Mouse (Mus musculus) layer of hippocampus, adult 8-10 months (tissue): Measurements from ENCODE around the gene Sez6. TPM values are rescaled to one million over a fixed set of nuclear protein-coding genes. Genes with fewer than 3 reads are reported as not detected.

Experiments
- DNase-seq, 2 experiments: peaks; one replicate each; pipeline ENCODE4 v3.0.0; 2022; ENCODE audit warnings: low spot score in 2 of 2
- total RNA-seq, 4 experiments: library from RNA; stranded (reverse); gene quantifications; 2 replicates each; pipeline ENCODE4 v1.2.4; 2022

Sez6 gene
- total RNA-seq, 4 experiments from 2014 or later = 139 to 164 (median 153) TPM

- DNase-seq = peak in 1 of 2 experiments; percentile 58
Measured at GRCm38 (mm10) chr11:77980281-77981204, 49.9 kb downstream of the Sez6 start.

GRCm38 (mm10) chr11:77981609-77982440, 51.2 kb downstream of the Sez6 start:
- peak; percentile 97 to 99 for DNase-seq

GRCm38 (mm10) chr11:77982441-77982905, 51.9 kb downstream of the Sez6 start, which contains the start of gene Phf12:
TSS of gene Phf12 (plus strand) at chr11:77982754.
- peak; percentile 100 for DNase-seq

- peak in 1 of 2 experiments; percentile 53 for DNase-seq
Measured at GRCm38 (mm10) chr11:77983191-77983936, 52.8 kb downstream of the Sez6 start.

- DNase-seq = peak in 1 of 2 experiments; percentile 45
Measured at GRCm38 (mm10) chr11:77983937-77984835, 53.6 kb downstream of the Sez6 start.

GRCm38 (mm10) chr11:77984836-77985231, 54.2 kb downstream of the Sez6 start:
- DNase-seq = peak in 1 of 2 experiments; percentile 39

GRCm38 (mm10) chr11:77985541-77986065, 55.0 kb downstream of the Sez6 start:
- no peak for DNase-seq

GRCm38 (mm10) chr11:77989071-77989690, 58.6 kb downstream of the Sez6 start:
- no peak for DNase-seq

- no peak for DNase-seq
Measured at GRCm38 (mm10) chr11:77995556-77995955, 65.0 kb downstream of the Sez6 start.

- no peak for DNase-seq
Measured at GRCm38 (mm10) chr11:78006446-78006845, 75.8 kb downstream of the Sez6 start.

GRCm38 (mm10) chr11:78019676-78020075, 89.1 kb downstream of the Sez6 start:
- DNase-seq = peak in 1 of 2 experiments; percentile 79

GRCm38 (mm10) chr11:78023607-78024006, 93.0 kb downstream of the Sez6 start:
- DNase-seq = no peak

Other genes with a start within 250 kb of the Sez6 start
- 10 to 100 TPM; 72.4 to 86.8 (median 77.3) TPM for gene Nufip2, start 244.6 kb upstream of the Sez6 start, total RNA-seq
- not detected for gene Cryba1, start 205.5 kb upstream of the Sez6 start, total RNA-seq
- gene Myo18a, start 167.6 kb upstream of the Sez6 start, total RNA-seq = 100 to 1,000 TPM; 136 to 156 (median 149) TPM
- not detected for gene Gm10277, start 143.1 kb upstream of the Sez6 start, total RNA-seq
- gene Pipox, start 36.7 kb upstream of the Sez6 start, total RNA-seq = 1 to 10 TPM; 1.8 to 3.4 (median 2.4) TPM
- gene Phf12, start 52.0 kb downstream of the Sez6 start, total RNA-seq = 10 to 100 TPM; 56.1 to 64.4 (median 61.1) TPM
- gene Dhrs13, start 101.5 kb downstream of the Sez6 start, total RNA-seq = 1 to 10 TPM; 4.0 to 5.2 (median 4.8) TPM
- 10 to 100 TPM; 75.9 to 79.8 (median 76.1) TPM for gene Flot2, start 107.1 kb downstream of the Sez6 start, total RNA-seq
- 10 to 100 TPM; 15.8 to 21.7 (median 21.2) TPM for gene Eral1, start 149.6 kb downstream of the Sez6 start, total RNA-seq
- 10 to 100 TPM; 27.4 to 30.0 (median 28.1) TPM for gene Fam222b, start 163.9 kb downstream of the Sez6 start, total RNA-seq
- 10 to 100 TPM in 3 of 4 experiments, 1 to 10 TPM in 1; 9.2 to 11.1 (median 10.4) TPM for gene Traf4, start 234.8 kb downstream of the Sez6 start, total RNA-seq
- 1 to 10 TPM; 3.0 to 3.5 (median 3.3) TPM for gene Nek8, start 245.9 kb downstream of the Sez6 start, total RNA-seq
- gene Tlcd1, start 245.9 kb downstream of the Sez6 start, total RNA-seq = 10 to 100 TPM; 16.6 to 24.8 (median 23.8) TPM